Mouse (Mus musculus): ENCODE measurements around the gene Ssbp4. TPM values are rescaled to one million over a fixed set of nuclear protein-coding genes. Genes with fewer than 3 reads are reported as not detected.

Ssbp4 gene
- polyA plus RNA-seq (2014; fragmentation: Nextera tagmentation; extraction: Ambion mirVana), result 135 and 147 TPM in 2 replicates

DNA sequence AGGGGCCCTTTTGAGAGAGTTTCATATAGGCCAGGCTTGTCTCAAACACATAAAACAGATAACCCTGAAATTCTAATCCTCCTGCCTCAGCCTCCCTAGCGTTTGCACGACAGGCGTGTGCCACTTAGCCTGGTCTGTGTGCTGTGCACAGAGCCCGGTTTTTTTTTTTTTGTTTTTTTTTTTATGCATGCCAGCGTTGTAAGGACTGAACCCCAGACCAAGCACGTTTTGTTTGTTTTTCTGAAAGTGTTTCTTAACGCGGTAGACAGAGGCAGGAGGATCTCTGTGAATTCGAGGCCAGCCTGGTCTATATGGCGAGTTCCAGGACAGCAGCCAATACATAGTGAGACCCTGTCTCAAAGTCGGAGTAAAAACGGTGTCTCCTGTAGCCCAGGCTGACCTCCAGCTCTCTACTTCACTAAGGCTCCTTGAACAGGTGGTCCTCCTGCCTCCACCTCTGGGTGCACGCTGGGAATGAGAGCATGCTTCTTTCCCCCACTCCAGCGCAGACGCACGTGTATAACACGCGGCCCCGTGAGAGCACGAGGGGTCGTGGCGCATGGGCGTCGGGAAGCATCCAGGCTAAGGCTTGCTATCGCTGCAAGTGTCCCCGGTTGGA, at the start of gene Ssbp4:
Gene Ssbp4, minus strand, starts transcription at position 124 of the 619 bp plus-strand sequence.
- 0 out of 2 replicates have a peak, but pooled peaks have one; percentile 0 for ATAC-seq
- Histone ChIP-seq H3K27me3 (replicated peaks; ENCODE audit: control insufficient read depth, insufficient read depth, low read length) (peaks cover 4% of the 10 kb centered on the region; the same call in 1 of the 2 replicates), H3K4me1 (ENCODE audit: control insufficient read depth, insufficient read depth, low read length) (peaks cover 34% of the 10 kb centered on the region), H3K27ac (ENCODE audit: low read depth, low read length) (peak within 1 kb of the TSS; percentile 78), H3K9ac (ENCODE audit: low read length) (peak within 1 kb of the TSS; percentile 92), H3K4me3 (ENCODE audit: low read depth, low read length) (peak within 1 kb of the TSS; percentile 77), H3K36me3 (ENCODE audit: control insufficient read depth, insufficient read depth, low read length) (no peaks in the 10 kb centered on the region), H3K4me2 (ENCODE audit: low read length) (peak within 1 kb of the TSS; percentile 85), H3K9me3 (replicated peaks; ENCODE audit: control insufficient read depth, low read length) (no peaks in the 10 kb centered on the region)
- 5% methylated on average over 26 of the region's 26 CpGs for WGBS
- no peak for DNase-seq (ENCODE audit: low spot score)

- Histone ChIP-seq H3K27me3 (replicated peaks; ENCODE audit: control insufficient read depth, insufficient read depth, low read length) (no peaks in the 10 kb centered on the region), H3K27ac (ENCODE audit: low read depth, low read length) (peak overlapping the region; percentile 92; the same call in 1 of the 2 replicates), H3K9ac (ENCODE audit: low read length) (peak overlapping the region; percentile 41; the same call in 1 of the 2 replicates), H3K9me3 (replicated peaks; ENCODE audit: control insufficient read depth, low read length) (no peaks in the 10 kb centered on the region), H3K4me2 (ENCODE audit: low read length) (peak overlapping the region; percentile 90), H3K4me1 (ENCODE audit: control insufficient read depth, insufficient read depth, low read length) (peaks cover 28% of the 10 kb centered on the region), H3K4me3 (ENCODE audit: low read depth, low read length) (0 out of 2 replicates have a peak overlapping the region, but pooled peaks have one; percentile 63), H3K36me3 (ENCODE audit: control insufficient read depth, insufficient read depth, low read length) (peaks cover 16% of the 10 kb centered on the region; the same call in 1 of the 2 replicates)
- ATAC-seq (no peak), DNase-seq (ENCODE audit: low spot score) (no peak)
- 87% methylated on average over 2 of the region's 2 CpGs for WGBS
Observed at GRCm38 (mm10) chr8:70657739-70658138, 49.1 kb upstream of the Ssbp4 start.

- 97% methylated on average over 3 of the region's 3 CpGs for WGBS
- no peaks in the 10 kb centered on the region for H3K27me3 ChIP-seq (replicated peaks; ENCODE audit: control insufficient read depth, insufficient read depth, low read length)
- ATAC-seq, result no peak
- peaks cover 28% of the 10 kb centered on the region for H3K4me1 ChIP-seq (ENCODE audit: control insufficient read depth, insufficient read depth, low read length)
- H3K9ac ChIP-seq (ENCODE audit: low read length), result no peak overlapping the region
- no peaks in the 10 kb centered on the region for H3K9me3 ChIP-seq (replicated peaks; ENCODE audit: control insufficient read depth, low read length)
- no peak for DNase-seq (ENCODE audit: low spot score)
- H3K4me3 ChIP-seq (ENCODE audit: low read depth, low read length), result no peak overlapping the region
- peak overlapping the region; percentile 90; the same call in 1 of the 2 replicates for H3K4me2 ChIP-seq (ENCODE audit: low read length)
- H3K27ac ChIP-seq (ENCODE audit: low read depth, low read length), result peak overlapping the region; percentile 92
- H3K36me3 ChIP-seq (ENCODE audit: control insufficient read depth, insufficient read depth, low read length), result peaks cover 20% of the 10 kb centered on the region
Observed at GRCm38 (mm10) chr8:70657214-70657613, 48.5 kb upstream of the Ssbp4 start.

- peak overlapping the region; percentile 44; the same call in 1 of the 2 replicates for H3K9ac ChIP-seq (ENCODE audit: low read length)
Observed at GRCm38 (mm10) chr8:70656193-70656790, 47.6 kb upstream of the Ssbp4 start.

DNA sequence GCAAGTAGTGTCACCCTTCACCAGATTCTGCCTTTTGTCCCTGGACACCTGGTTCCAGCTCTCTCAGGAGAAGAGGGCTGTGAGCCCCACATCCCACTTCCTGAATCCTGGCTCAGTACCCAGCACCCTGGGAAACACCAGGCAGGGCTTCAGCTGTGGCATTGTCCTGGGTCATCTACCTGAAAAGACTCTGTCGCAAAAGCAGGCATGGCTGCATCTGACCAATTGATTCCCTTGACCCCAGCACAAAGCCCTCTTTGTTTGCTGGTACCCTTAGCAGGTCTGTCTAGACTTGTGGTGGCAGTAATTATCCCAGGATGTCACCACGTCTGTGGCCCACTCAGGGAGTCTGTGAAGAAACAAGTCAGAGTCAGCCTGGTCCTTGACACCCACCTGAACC, 46.8 kb upstream of the Ssbp4 start:
- ATAC-seq (no peak), DNase-seq (ENCODE audit: low spot score) (no peak)
- Histone ChIP-seq H3K4me2 (ENCODE audit: low read length) (no peak overlapping the region), H3K27me3 (replicated peaks; ENCODE audit: control insufficient read depth, insufficient read depth, low read length) (no peaks in the 10 kb centered on the region), H3K9ac (ENCODE audit: low read length) (no peak overlapping the region), H3K4me3 (ENCODE audit: low read depth, low read length) (no peak overlapping the region), H3K9me3 (replicated peaks; ENCODE audit: control insufficient read depth, low read length) (no peaks in the 10 kb centered on the region), H3K4me1 (ENCODE audit: control insufficient read depth, insufficient read depth, low read length) (peaks cover 28% of the 10 kb centered on the region), H3K36me3 (ENCODE audit: control insufficient read depth, insufficient read depth, low read length) (peaks cover 37% of the 10 kb centered on the region), H3K27ac (ENCODE audit: low read depth, low read length) (peak overlapping the region; percentile 92)
- 8% methylated on average over 2 of the region's 2 CpGs for WGBS

More at GRCm38 (mm10) chr8:70656193-70656790, 47.6 kb upstream of the Ssbp4 start:
- peak; percentile 18 for ATAC-seq
- 0 out of 2 replicates have a peak overlapping the region, but pooled peaks have one; percentile 10 for H3K4me2 ChIP-seq (ENCODE audit: low read length)
- peaks cover 29% of the 10 kb centered on the region for H3K36me3 ChIP-seq (ENCODE audit: control insufficient read depth, insufficient read depth, low read length)
- H3K4me3 ChIP-seq (ENCODE audit: low read depth, low read length), result no peak overlapping the region
- DNase-seq (ENCODE audit: low spot score), result peak; percentile 79
- H3K27ac ChIP-seq (ENCODE audit: low read depth, low read length), result peak overlapping the region; percentile 92
- no peaks in the 10 kb centered on the region for H3K9me3 ChIP-seq (replicated peaks; ENCODE audit: control insufficient read depth, low read length)
- H3K27me3 ChIP-seq (replicated peaks; ENCODE audit: control insufficient read depth, insufficient read depth, low read length), result no peaks in the 10 kb centered on the region
- peaks cover 28% of the 10 kb centered on the region for H3K4me1 ChIP-seq (ENCODE audit: control insufficient read depth, insufficient read depth, low read length)
- 9% methylated on average over 13 of the region's 13 CpGs for WGBS

DNA sequence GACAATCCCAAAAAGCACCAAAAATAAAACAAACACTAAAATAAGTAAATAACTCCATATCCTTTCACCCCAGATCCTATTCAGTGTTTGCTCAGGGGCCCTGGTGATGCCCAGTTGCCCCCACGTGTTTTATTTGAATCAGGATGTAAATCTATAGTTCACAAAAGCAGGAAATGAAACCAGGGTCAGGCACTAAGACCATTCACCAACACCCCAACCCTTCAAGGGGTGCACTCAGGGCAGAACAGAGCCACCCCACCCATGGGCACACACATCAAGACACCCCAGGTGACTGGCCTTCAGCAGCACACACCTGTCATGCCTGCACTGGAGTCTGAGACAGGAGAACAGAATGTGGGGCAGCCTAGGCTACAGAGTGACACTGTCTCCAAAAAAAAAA, 45.4 kb upstream of the Ssbp4 start:
- H3K27me3 ChIP-seq (replicated peaks; ENCODE audit: control insufficient read depth, insufficient read depth, low read length), result no peaks in the 10 kb centered on the region
- H3K27ac ChIP-seq (ENCODE audit: low read depth, low read length), result no peak overlapping the region
- H3K4me2 ChIP-seq (ENCODE audit: low read length), result no peak overlapping the region
- H3K36me3 ChIP-seq (ENCODE audit: control insufficient read depth, insufficient read depth, low read length), result peaks cover 49% of the 10 kb centered on the region
- no peak overlapping the region for H3K4me3 ChIP-seq (ENCODE audit: low read depth, low read length)
- peaks cover 29% of the 10 kb centered on the region for H3K4me1 ChIP-seq (ENCODE audit: control insufficient read depth, insufficient read depth, low read length)
- DNase-seq (ENCODE audit: low spot score), result no peak
- no peak for ATAC-seq
- no peaks in the 10 kb centered on the region for H3K9me3 ChIP-seq (replicated peaks; ENCODE audit: control insufficient read depth, low read length)
- 79% methylated on average over 1 of the region's 1 CpGs for WGBS
- H3K9ac ChIP-seq (ENCODE audit: low read length), result no peak overlapping the region

DNA sequence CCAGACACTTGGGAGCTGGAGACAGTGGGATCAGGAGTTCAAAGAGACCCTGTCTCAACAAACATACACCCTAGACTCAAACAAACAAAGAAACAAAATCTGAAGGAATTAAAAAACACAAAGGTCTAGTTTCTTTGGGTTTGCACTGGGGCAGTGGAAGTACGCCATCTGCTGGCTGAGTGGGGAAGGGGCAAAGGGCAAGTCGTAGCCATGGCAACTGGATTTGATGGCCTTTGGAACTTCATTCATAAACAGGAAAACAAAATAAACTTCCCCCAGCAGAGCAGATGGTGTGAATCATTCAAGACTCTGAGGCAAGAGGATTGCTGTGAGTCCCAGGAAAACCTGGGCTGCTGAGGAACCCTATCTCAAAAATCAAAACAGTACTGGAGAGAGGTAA, 44.6 kb upstream of the Ssbp4 start:
- no peak overlapping the region for H3K9ac ChIP-seq (ENCODE audit: low read length)
- H3K4me2 ChIP-seq (ENCODE audit: low read length), result no peak overlapping the region
- no peaks in the 10 kb centered on the region for H3K9me3 ChIP-seq (replicated peaks; ENCODE audit: control insufficient read depth, low read length)
- no peaks in the 10 kb centered on the region for H3K27me3 ChIP-seq (replicated peaks; ENCODE audit: control insufficient read depth, insufficient read depth, low read length)
- H3K4me3 ChIP-seq (ENCODE audit: low read depth, low read length), result no peak overlapping the region
- no peak overlapping the region for H3K27ac ChIP-seq (ENCODE audit: low read depth, low read length)
- WGBS, result 75% methylated on average over 2 of the region's 2 CpGs
- ATAC-seq, result no peak
- H3K36me3 ChIP-seq (ENCODE audit: control insufficient read depth, insufficient read depth, low read length), result peaks cover 49% of the 10 kb centered on the region
- peaks cover 21% of the 10 kb centered on the region for H3K4me1 ChIP-seq (ENCODE audit: control insufficient read depth, insufficient read depth, low read length)
- no peak for DNase-seq (ENCODE audit: low spot score)

GRCm38 (mm10) chr8:70650351-70650750, 41.7 kb upstream of the Ssbp4 start:
- Histone ChIP-seq H3K36me3 (ENCODE audit: control insufficient read depth, insufficient read depth, low read length) (peaks cover 47% of the 10 kb centered on the region), H3K27ac (ENCODE audit: low read depth, low read length) (peak overlapping the region; percentile 17; the same call in 1 of the 2 replicates), H3K4me1 (ENCODE audit: control insufficient read depth, insufficient read depth, low read length) (peaks cover 8% of the 10 kb centered on the region), H3K9ac (ENCODE audit: low read length) (no peak overlapping the region), H3K27me3 (replicated peaks; ENCODE audit: control insufficient read depth, insufficient read depth, low read length) (no peaks in the 10 kb centered on the region), H3K4me2 (ENCODE audit: low read length) (no peak overlapping the region), H3K9me3 (replicated peaks; ENCODE audit: control insufficient read depth, low read length) (no peaks in the 10 kb centered on the region), H3K4me3 (ENCODE audit: low read depth, low read length) (no peak overlapping the region)
- 96% methylated on average over 17 of the region's 17 CpGs for WGBS
- DNase-seq (ENCODE audit: low spot score), result no peak
- ATAC-seq, result no peak

DNA sequence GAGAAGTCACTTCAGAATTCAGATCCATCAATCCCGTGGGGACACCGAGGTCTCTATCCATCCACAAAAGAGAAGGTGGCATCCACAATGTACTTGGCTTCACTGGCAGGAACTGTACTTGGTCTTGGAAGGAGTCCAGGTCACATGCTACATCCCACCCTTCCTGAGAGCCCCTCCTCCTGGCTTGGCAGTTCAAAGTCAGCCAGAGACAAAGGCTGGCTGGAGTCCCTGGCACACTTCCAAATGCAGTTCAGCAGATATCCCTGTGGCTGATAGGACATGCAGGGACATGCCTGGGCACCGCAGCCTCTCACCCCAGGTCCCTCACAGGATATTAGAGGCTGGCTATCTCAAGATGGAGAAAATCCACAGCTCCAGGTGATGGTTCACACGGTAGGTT, 40.7 kb upstream of the Ssbp4 start:
- WGBS, result 41% methylated on average over 4 of the region's 4 CpGs
- no peak overlapping the region for H3K4me2 ChIP-seq (ENCODE audit: low read length)
- H3K9me3 ChIP-seq (replicated peaks; ENCODE audit: control insufficient read depth, low read length), result no peaks in the 10 kb centered on the region
- ATAC-seq (peak; percentile 64), DNase-seq (ENCODE audit: low spot score) (peak; percentile 91)
- no peak overlapping the region for H3K4me3 ChIP-seq (ENCODE audit: low read depth, low read length)
- peaks cover 37% of the 10 kb centered on the region for H3K36me3 ChIP-seq (ENCODE audit: control insufficient read depth, insufficient read depth, low read length)
- H3K27ac ChIP-seq (ENCODE audit: low read depth, low read length), result peak overlapping the region; percentile 61; the same call in 1 of the 2 replicates
- H3K27me3 ChIP-seq (replicated peaks; ENCODE audit: control insufficient read depth, insufficient read depth, low read length), result no peaks in the 10 kb centered on the region; the same call in 1 of the 2 replicates
- no peak overlapping the region for H3K9ac ChIP-seq (ENCODE audit: low read length)
- H3K4me1 ChIP-seq (ENCODE audit: control insufficient read depth, insufficient read depth, low read length), result peaks cover 7% of the 10 kb centered on the region

All from forebrain, embryonic 14.5 days (tissue).